Mouse (Mus musculus): Measurements from ENCODE around the gene Ptpdc1. TPM values are rescaled to one million over a fixed set of nuclear protein-coding genes. Genes with fewer than 3 reads are reported as not detected.

The Ptpdc1 gene
- polyA plus RNA-seq, 1 experiment from 2014 or later = 9.9 TPM

DNA sequence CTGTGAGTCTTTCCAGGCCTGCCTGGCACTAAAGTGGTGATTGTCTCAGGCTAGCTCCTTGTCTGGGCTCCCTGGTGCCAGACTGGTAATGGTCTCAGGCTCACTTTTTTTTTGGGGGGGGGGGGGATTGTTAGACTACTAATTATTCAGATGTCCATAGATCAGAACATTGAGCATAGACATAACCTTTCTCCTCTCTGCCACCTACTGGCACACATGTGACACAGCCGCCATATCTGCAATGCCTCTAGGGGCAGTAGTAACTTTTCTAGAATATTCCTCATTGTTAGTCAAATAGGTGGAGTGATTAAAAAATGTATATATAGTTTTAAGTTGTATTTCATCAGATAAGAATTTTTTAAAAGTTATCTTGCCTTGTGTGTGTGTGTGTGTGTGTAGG is 53.3 kb downstream of the Ptpdc1 start:
- H3K27ac ChIP-seq (ENCODE audit: low read depth) = no peak overlapping the region
- H3K4me3 ChIP-seq (ENCODE audit: low read depth, low read length) = no peak overlapping the region
- H3K4me2 ChIP-seq (ENCODE audit: low read length) = no peak overlapping the region
- no peaks in the 10 kb centered on the region for H3K36me3 ChIP-seq (ENCODE audit: control insufficient read depth, insufficient read depth, low read length)
- no peak overlapping the region for H3K9ac ChIP-seq (ENCODE audit: low read length)
- no peaks in the 10 kb centered on the region for H3K27me3 ChIP-seq (replicated peaks; ENCODE audit: control insufficient read depth, insufficient read depth, low read length)
- ATAC-seq (replicated peaks; ENCODE audit: low FRiP score, low TSS enrichment, low read depth) = no peak
- 74% methylated on average over 1 of the region's 1 CpGs for WGBS
- no peak for DNase-seq (ENCODE audit: low spot score)
- H3K9me3 ChIP-seq (ENCODE audit: control insufficient read depth, low read length) = no peaks in the 10 kb centered on the region
- peaks cover 34% of the 10 kb centered on the region for H3K4me1 ChIP-seq (replicated peaks; ENCODE audit: control insufficient read depth, insufficient read depth, low read length)

DNA sequence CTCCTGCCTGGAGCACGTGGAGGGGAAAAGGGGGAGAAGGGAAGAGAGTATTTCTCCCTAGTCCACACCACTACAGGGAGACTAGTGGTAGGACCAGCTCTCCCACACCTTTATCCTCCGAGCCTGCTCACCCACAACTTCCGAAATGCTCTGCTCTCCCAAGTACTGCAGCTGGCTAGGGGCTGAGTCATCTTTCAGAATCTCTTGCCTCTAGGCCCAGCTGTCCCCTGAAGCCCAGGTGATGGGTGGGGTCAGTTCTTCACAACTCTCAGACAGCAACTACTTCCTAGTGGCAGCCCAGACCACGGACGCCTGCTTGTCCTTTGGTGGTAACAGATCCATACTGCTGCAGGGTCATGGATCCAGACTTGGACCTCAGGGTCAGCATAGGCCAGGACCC is 54.2 kb downstream of the Ptpdc1 start:
- no peak for ATAC-seq (replicated peaks; ENCODE audit: low FRiP score, low TSS enrichment, low read depth)
- H3K4me2 ChIP-seq (ENCODE audit: low read length) = no peak overlapping the region
- H3K9me3 ChIP-seq (ENCODE audit: control insufficient read depth, low read length) = no peaks in the 10 kb centered on the region
- H3K36me3 ChIP-seq (ENCODE audit: control insufficient read depth, insufficient read depth, low read length) = no peaks in the 10 kb centered on the region
- H3K9ac ChIP-seq (ENCODE audit: low read length) = no peak overlapping the region
- no peaks in the 10 kb centered on the region for H3K27me3 ChIP-seq (replicated peaks; ENCODE audit: control insufficient read depth, insufficient read depth, low read length)
- no peak for DNase-seq (ENCODE audit: low spot score)
- H3K27ac ChIP-seq (ENCODE audit: low read depth) = no peak overlapping the region
- H3K4me1 ChIP-seq (replicated peaks; ENCODE audit: control insufficient read depth, insufficient read depth, low read length) = peaks cover 36% of the 10 kb centered on the region
- 76% methylated on average over 5 of the region's 5 CpGs for WGBS
- no peak overlapping the region for H3K4me3 ChIP-seq (ENCODE audit: low read depth, low read length)

DNA sequence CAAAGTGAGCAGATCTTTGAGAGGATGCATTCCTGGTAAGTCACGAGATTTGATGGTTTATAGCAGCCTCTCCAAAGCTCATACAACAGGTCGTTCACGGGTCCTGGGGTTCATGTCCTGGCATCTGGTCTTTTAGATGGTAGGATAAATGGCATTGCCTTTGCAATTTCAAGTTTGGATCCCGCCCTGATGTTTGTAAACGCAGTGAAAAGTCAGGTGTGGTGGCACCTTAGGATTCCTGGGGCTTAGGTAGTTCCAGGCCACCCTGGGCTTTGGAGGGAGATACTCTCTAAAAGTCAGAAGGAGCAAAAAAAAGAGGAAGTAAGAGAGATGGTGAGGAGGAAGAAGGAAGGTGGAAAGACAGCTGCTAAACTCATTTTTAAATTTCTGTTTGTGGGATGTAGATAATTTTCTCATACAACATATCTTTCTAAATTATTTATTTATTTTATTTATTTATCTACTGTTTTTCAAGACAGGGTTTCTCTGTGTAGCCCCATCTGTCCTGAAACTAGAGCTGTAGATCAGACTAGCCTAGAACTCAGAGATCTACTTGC is 55.8 kb downstream of the Ptpdc1 start:
- Histone ChIP-seq H3K27ac (ENCODE audit: low read depth) (no peak overlapping the region), H3K36me3 (ENCODE audit: control insufficient read depth, insufficient read depth, low read length) (no peaks in the 10 kb centered on the region), H3K4me1 (replicated peaks; ENCODE audit: control insufficient read depth, insufficient read depth, low read length) (peaks cover 42% of the 10 kb centered on the region), H3K9me3 (ENCODE audit: control insufficient read depth, low read length) (no peaks in the 10 kb centered on the region), H3K9ac (ENCODE audit: low read length) (no peak overlapping the region), H3K27me3 (replicated peaks; ENCODE audit: control insufficient read depth, insufficient read depth, low read length) (no peaks in the 10 kb centered on the region), H3K4me2 (ENCODE audit: low read length) (no peak overlapping the region), H3K4me3 (ENCODE audit: low read depth, low read length) (no peak overlapping the region)
- no peak for DNase-seq (ENCODE audit: low spot score)
- no peak for ATAC-seq (replicated peaks; ENCODE audit: low FRiP score, low TSS enrichment, low read depth)
- 73% methylated on average over 5 of the region's 5 CpGs for WGBS

DNA sequence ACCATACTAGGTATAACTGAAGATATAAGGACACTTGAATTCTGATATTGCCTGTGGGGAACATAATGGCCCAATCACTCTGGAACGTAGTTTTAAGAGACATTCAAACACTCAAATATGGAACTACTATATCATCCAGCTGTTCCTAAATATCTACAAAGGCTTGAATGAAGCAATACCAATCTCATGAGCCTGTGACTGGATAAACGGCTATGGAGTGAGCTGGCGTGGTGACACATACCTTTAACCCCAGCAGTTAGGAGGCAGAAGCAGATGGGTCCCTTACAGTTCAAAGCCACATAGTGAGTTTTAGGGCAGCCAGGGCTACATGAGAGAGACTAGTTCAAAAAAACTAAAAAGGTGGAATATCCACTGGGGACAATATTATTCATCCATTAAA is 57.8 kb downstream of the Ptpdc1 start:
- H3K9ac ChIP-seq (ENCODE audit: low read length) = no peak overlapping the region
- no peak for ATAC-seq (replicated peaks; ENCODE audit: low FRiP score, low TSS enrichment, low read depth)
- H3K4me1 ChIP-seq (replicated peaks; ENCODE audit: control insufficient read depth, insufficient read depth, low read length) = peaks cover 24% of the 10 kb centered on the region
- H3K27ac ChIP-seq (ENCODE audit: low read depth) = no peak overlapping the region
- no peak overlapping the region for H3K4me2 ChIP-seq (ENCODE audit: low read length)
- H3K27me3 ChIP-seq (replicated peaks; ENCODE audit: control insufficient read depth, insufficient read depth, low read length) = no peaks in the 10 kb centered on the region
- no peak overlapping the region for H3K4me3 ChIP-seq (ENCODE audit: low read depth, low read length)
- DNase-seq (ENCODE audit: low spot score) = no peak
- H3K9me3 ChIP-seq (ENCODE audit: control insufficient read depth, low read length) = 0 out of 2 replicates have a peak, but pooled peaks cover 1% of the 10 kb centered on the region
- H3K36me3 ChIP-seq (ENCODE audit: control insufficient read depth, insufficient read depth, low read length) = no peaks in the 10 kb centered on the region
- WGBS = 70% methylated on average over 3 of the region's 3 CpGs

DNA sequence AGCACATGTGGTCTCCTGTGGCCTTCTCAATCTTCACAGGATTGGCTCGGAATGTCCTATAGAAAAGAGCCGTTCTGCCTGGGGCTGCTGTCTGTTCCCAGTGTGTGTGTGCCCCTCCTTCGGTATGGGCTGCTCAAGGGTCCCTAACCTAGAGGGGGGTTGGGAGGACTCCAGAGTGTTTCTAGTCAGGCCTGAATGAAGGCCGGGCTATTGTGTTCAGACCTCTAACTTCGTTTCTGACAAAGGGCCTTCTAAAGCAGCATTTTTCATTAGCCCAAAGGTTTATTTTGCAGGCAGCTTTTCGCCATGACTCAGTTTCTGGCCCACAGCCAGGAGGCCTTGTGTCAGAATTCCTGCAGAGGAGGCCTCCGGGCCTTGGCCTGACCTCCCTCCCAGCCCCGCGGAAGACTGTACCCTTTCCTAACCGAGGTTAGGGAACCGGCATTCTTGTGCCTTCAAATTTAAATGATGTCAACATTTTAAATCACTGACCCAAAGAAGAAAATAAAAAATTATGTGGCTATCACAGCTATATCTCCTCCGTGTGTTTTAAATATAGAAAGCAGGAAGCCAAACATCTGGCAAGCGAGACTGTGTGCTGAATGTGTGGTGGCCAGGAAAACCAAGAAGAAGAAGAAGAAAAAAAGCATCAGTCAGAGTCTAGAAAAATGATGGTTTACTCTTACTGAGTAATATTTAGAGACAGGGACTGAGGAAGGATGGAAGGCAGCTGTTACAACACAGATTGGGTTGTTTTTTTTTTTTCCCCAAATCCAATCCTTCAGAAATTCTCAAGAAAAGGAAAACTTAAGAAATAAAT is 59.1 kb downstream of the Ptpdc1 start:
- WGBS = 18% methylated on average over 13 of the region's 13 CpGs
- DNase-seq (ENCODE audit: low spot score) (peak; percentile 87), ATAC-seq (replicated peaks; ENCODE audit: low FRiP score, low TSS enrichment, low read depth) (peak; percentile 67)
- Histone ChIP-seq H3K9me3 (ENCODE audit: control insufficient read depth, low read length) (0 out of 2 replicates have a peak, but pooled peaks cover 2% of the 10 kb centered on the region), H3K9ac (ENCODE audit: low read length) (0 out of 2 replicates have a peak overlapping the region, but pooled peaks have one; percentile 20), H3K4me1 (replicated peaks; ENCODE audit: control insufficient read depth, insufficient read depth, low read length) (peaks cover 24% of the 10 kb centered on the region), H3K27ac (ENCODE audit: low read depth) (peak overlapping the region; percentile 96), H3K27me3 (replicated peaks; ENCODE audit: control insufficient read depth, insufficient read depth, low read length) (no peaks in the 10 kb centered on the region), H3K4me2 (ENCODE audit: low read length) (peak overlapping the region; percentile 36), H3K4me3 (ENCODE audit: low read depth, low read length) (no peak overlapping the region), H3K36me3 (ENCODE audit: control insufficient read depth, insufficient read depth, low read length) (no peaks in the 10 kb centered on the region)

DNA sequence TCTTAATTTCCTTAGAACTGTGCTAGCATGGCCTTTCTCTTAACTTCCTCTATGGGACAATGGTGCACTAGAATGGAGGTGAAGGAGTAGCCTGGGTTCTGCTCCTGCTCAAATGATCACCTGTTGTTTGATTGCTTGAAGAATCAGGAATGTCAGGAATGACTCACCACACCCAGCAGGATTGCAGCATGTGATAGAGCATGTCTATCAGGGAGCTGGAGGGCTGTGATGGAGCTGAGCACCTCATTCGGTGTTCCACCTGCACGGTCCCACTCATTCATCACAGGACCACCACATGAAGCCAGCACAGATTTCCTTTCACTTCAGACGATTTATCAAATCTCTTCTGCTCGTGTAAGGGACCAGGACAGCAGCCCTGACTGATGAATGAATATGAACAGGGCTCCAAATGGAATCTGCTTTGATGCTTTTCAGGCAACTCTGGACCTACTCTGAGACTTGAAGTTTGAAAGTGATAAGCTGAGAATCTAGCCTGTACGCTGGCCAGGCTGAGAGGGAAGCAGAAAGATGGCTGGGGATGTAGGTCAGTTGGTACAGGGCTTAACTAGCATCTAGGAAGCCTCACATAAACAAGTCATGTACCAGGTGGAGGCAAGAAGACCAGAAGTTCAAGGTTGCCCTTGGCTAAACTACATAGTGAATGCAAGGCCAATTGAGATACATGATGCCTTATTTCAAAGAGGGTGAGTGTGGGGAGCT is 60.4 kb downstream of the Ptpdc1 start:
- H3K36me3 ChIP-seq (ENCODE audit: control insufficient read depth, insufficient read depth, low read length) = no peaks in the 10 kb centered on the region
- peak overlapping the region; percentile 96; the same call in 1 of the 2 replicates for H3K27ac ChIP-seq (ENCODE audit: low read depth)
- DNase-seq (ENCODE audit: low spot score) = no peak
- H3K4me3 ChIP-seq (ENCODE audit: low read depth, low read length) = no peak overlapping the region
- H3K4me2 ChIP-seq (ENCODE audit: low read length) = no peak overlapping the region
- no peak for ATAC-seq (replicated peaks; ENCODE audit: low FRiP score, low TSS enrichment, low read depth)
- no peaks in the 10 kb centered on the region for H3K27me3 ChIP-seq (replicated peaks; ENCODE audit: control insufficient read depth, insufficient read depth, low read length)
- no peak overlapping the region for H3K9ac ChIP-seq (ENCODE audit: low read length)
- H3K4me1 ChIP-seq (replicated peaks; ENCODE audit: control insufficient read depth, insufficient read depth, low read length) = peaks cover 24% of the 10 kb centered on the region
- 0 out of 2 replicates have a peak, but pooled peaks cover 2% of the 10 kb centered on the region for H3K9me3 ChIP-seq (ENCODE audit: control insufficient read depth, low read length)
- WGBS = 78% methylated on average over 5 of the region's 5 CpGs

DNA sequence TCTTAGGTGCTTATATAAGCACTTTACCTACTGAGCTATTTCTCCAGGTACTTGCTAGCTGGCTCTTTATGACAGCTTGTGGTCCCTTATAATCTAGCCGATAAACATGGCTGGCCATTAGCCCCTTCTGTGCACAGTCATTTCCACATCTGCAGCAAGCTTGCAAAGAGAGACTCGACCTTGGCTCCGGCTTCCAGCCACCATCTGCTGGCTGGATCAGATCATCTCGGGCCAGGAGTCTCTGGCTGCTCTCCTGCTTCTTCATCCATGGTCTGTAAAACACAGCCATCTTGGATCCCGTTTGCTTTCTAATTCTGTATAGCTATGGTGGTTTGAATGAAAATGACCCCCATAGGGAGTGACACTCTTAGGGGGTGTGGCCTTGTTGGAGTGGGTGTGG is 63.1 kb downstream of the Ptpdc1 start:
- H3K36me3 ChIP-seq (ENCODE audit: control insufficient read depth, insufficient read depth, low read length) = no peaks in the 10 kb centered on the region
- DNase-seq (ENCODE audit: low spot score) (no peak), ATAC-seq (replicated peaks; ENCODE audit: low FRiP score, low TSS enrichment, low read depth) (no peak)
- H3K9me3 ChIP-seq (ENCODE audit: control insufficient read depth, low read length) = 0 out of 2 replicates have a peak, but pooled peaks cover 2% of the 10 kb centered on the region
- no peak overlapping the region for H3K9ac ChIP-seq (ENCODE audit: low read length)
- H3K4me3 ChIP-seq (ENCODE audit: low read depth, low read length) = no peak overlapping the region
- H3K27ac ChIP-seq (ENCODE audit: low read depth) = no peak overlapping the region
- no peaks in the 10 kb centered on the region for H3K27me3 ChIP-seq (replicated peaks; ENCODE audit: control insufficient read depth, insufficient read depth, low read length)
- WGBS = 88% methylated on average over 5 of the region's 5 CpGs
- H3K4me1 ChIP-seq (replicated peaks; ENCODE audit: control insufficient read depth, insufficient read depth, low read length) = peaks cover 15% of the 10 kb centered on the region
- no peak overlapping the region for H3K4me2 ChIP-seq (ENCODE audit: low read length)

DNA sequence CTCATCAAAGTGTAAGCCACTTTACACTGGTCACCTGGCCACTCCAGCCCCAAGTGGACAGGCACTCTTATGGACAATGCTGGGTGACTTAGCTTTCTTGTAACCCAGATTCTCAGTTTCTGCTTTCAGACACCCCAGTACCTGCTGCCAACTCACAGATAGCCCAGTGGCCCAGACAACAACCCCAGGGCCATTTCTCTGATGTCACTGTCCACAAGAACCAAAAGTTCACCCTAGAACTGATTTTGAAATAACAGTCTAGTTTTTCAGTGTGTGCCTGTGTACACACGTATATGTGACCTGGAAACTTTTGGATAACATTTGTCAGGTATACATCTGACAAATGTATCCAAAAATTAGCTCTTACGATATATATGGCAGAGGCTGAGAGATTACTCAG is 64.0 kb downstream of the Ptpdc1 start:
- H3K36me3 ChIP-seq (ENCODE audit: control insufficient read depth, insufficient read depth, low read length) = no peaks in the 10 kb centered on the region
- H3K4me1 ChIP-seq (replicated peaks; ENCODE audit: control insufficient read depth, insufficient read depth, low read length) = peaks cover 13% of the 10 kb centered on the region
- 0 out of 2 replicates have a peak, but pooled peaks cover 2% of the 10 kb centered on the region for H3K9me3 ChIP-seq (ENCODE audit: control insufficient read depth, low read length)
- H3K27me3 ChIP-seq (replicated peaks; ENCODE audit: control insufficient read depth, insufficient read depth, low read length) = no peaks in the 10 kb centered on the region
- DNase-seq (ENCODE audit: low spot score) (peak; percentile 27), ATAC-seq (replicated peaks; ENCODE audit: low FRiP score, low TSS enrichment, low read depth) (no peak)
- no peak overlapping the region for H3K4me3 ChIP-seq (ENCODE audit: low read depth, low read length)
- no peak overlapping the region for H3K27ac ChIP-seq (ENCODE audit: low read depth)
- no peak overlapping the region for H3K9ac ChIP-seq (ENCODE audit: low read length)
- no peak overlapping the region for H3K4me2 ChIP-seq (ENCODE audit: low read length)
- WGBS = 81% methylated on average over 2 of the region's 2 CpGs

All from intestine, embryonic 14.5 days (tissue).